Mouse (Mus musculus) cortical plate, adult 2 months (tissue): ENCODE measurements around the gene Olfr1393.

Experiments used
- CTCF ChIP-seq: fragments of 200-500 bp; IDR thresholded peaks from 2 replicates; pipeline ENCODE4 v1.5.1; 2011; ENCODE audit warnings: mild to moderate bottlenecking, control low read depth, low read length; ENCODE audit not compliant: insufficient read depth; ENCODE audit errors: extremely low read depth
- POLR2A ChIP-seq: fragments of 200-500 bp; IDR thresholded peaks from 2 replicates; pipeline ENCODE4 v1.6.1; 2011; ENCODE audit warnings: mild to moderate bottlenecking, low read length, control low read depth; ENCODE audit not compliant: insufficient read depth; ENCODE audit errors: extremely low read depth

DNA sequence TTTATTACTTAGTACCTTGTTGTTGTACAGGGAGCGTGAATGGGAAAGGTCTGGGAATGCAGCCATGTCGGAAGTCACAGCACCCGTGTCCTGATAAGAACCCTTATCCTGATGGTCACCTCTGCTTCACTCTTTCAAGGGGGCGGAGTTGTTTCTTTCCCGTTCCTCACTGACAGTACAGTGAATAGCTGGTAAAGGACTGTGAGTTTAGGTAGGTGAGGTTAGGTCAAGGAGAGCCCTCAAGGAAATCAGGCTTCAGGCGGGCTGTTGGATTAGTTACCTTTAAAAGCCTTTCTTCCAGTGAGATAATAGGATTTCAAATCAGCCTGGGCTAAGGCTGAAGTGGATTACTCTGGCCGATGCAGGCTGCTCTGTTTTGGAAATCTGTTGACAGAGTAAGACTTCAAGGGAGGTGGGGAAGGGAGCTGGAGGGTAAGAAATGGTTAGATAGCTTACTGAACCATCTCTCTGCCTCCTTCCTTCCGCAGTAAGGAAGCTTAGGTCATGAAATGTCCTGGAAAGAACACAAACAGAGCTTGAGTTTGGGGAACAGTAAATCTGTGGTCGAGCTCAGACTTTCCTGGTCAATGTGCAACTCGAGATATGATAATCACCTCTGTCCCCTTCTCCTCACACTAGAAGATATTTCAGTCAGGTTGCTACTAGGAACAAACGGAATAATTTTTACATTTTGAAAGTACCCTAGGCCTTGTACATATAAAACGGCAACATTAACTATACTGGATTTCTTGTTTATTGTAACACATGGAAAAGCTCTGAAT is 32.3 kb upstream of the Olfr1393 start:
- TF ChIP-seq POLR2A = no peak
- no peak for TF ChIP-seq CTCF
